Mouse (Mus musculus): ENCODE results near the gene Mrpl11.

GRCm38 (mm10) chr19:4936896-4937295, 25.1 kb upstream of the Mrpl11 start:
- TF ChIP-seq CTCF (IDR thresholded peaks at IDR 0.05; ENCODE audit: borderline replicate concordance, insufficient read depth, low read length) = no peak
- no peak for TF ChIP-seq POLR2A (IDR thresholded peaks at IDR 0.05; ENCODE audit: low read depth, low read length)

Data from embryonic fibroblast, embryonic 13.5 days (primary cell).